Mouse (Mus musculus) kidney, adult 11 months (tissue): Measurements from ENCODE around the gene Cdkn2aipnl.

Experiments used
- DNase-seq: peaks from one replicate; pipeline ENCODE4 v3.0.0; 2022

Cdkn2aipnl gene

GRCm38 (mm10) chr11:51967443-51968401 lies at the start of gene Cdkn2aipnl:
Cdkn2aipnl (plus strand) TSS chr11:51967661.
- DNase-seq = peak; percentile 91

DNA sequence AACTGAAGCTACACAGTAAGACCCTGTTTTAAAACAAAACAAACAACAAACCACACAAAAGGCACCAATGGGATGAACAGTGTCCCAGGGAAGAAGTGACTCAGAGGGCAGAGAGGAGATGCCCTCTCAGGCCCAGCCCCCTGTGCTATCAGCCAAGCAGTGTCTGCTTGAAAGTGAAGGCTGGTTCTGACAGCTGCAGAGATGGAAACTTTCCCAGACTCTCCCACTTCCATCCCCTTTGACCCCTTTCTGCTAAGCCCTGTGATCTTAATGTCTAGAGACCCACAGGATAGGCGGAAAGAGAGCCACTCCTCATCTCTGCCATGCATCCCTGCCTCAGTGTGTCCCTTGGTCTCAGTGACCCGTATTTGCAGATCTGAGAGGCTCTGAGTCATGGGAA lies 49.5 kb upstream of the Cdkn2aipnl start:
- peak; percentile 19 for DNase-seq

DNA sequence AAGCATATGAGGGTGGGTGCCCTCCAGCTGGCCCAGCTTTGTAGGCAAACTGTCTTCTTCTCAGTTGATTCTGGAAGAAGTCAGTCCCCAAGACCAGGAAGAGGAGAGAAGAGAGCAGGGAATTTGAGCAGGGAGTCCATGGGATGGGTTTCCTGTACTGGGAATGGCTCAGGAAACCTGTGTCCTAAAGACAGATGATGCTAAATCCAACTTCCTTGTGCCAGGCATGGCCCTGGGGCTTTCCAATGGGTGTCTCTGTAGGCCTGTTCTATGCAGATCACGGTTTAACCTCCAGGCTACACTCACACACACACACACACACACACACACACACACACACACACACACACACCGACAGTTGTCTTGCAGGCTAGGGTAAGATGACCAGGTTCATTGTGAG lies 48.9 kb upstream of the Cdkn2aipnl start:
- DNase-seq = no peak

- peak; percentile 27 for DNase-seq
Measured at GRCm38 (mm10) chr11:51921355-51922125, 45.9 kb upstream of the Cdkn2aipnl start.

GRCm38 (mm10) chr11:51922421-51922841 lies 45.0 kb upstream of the Cdkn2aipnl start:
- DNase-seq = no peak

DNA sequence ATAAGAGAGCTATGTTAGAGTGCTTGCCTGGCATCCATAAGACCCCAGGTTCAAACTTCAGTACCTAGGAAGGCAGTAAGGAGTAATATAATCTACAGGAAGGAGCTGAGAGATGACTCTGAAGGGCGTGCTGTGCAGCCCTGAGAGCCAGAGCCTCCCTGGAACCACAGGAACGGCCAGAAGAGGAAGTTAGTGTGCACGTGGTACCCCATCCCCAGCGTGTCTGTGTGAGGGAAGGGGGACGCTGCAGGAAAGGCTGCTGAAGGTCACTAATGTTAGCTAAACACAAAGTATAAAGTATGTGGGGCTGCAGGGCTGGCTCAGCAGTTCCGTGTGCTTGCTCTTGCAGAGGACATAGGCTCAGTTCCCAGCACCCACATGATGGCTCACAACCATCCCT lies 41.9 kb upstream of the Cdkn2aipnl start:
- DNase-seq = no peak

- DNase-seq = no peak
Measured at GRCm38 (mm10) chr11:51926385-51926784, 41.1 kb upstream of the Cdkn2aipnl start.

- no peak for DNase-seq
Measured at GRCm38 (mm10) chr11:51927106-51927505, 40.4 kb upstream of the Cdkn2aipnl start.

DNA sequence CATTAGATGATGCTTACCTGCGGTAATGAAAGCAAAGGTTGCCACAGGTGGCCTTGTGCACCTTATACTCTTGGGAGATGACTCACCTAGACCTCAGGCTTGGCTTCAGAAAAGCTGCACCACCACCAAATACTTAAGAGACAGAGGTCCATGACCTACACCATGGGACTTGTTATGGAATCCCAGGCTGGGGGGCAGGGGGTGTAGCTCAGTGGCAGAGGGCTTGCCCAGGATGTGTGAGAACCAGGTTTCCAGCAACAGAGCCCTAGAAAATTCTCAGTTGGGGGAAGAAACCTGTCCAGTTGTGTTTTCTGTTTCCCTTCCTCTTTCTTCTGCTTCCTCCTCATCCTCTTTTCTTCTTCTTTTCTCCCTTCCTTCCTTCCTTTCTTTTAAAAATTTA lies 36.3 kb upstream of the Cdkn2aipnl start:
- DNase-seq = no peak

DNA sequence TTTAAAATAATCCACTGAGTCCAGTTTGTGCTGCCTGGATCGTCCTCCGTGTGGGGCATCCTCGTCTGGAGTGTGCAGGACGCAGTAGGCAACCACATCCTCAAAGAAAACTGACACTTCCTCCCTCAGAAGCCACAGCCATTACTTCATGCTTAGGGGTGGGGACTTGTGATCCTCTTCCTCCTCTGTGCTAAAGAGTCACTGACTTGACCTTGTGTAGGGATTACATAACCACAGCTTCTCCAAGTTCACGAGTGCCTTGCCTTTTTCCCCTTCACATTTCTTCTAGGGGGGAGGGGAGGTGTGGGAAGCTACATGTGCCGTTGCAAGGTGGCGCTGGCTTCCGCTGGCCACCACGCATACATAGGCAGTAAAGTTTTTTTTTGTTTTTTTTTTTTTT lies 35.7 kb upstream of the Cdkn2aipnl start:
- DNase-seq = no peak

DNA sequence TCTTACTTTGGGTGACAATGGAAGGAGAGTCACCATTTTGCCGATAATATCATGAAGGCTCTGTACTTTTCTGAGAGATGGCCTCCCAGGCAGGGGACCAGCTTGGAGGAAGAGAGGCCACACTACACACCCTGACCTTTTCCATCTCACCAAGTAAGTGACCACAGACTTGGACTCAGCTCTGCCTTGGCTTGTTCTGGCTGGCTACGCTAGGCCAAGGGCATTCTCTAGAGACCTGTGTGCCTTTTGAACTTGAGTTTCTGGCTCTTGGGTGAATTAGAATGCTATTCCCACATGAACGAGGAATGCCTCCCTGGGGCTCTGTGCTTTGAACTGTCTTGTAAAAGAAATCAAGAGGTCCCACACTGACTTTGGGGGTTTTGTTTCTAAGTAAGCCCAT lies 33.2 kb upstream of the Cdkn2aipnl start:
- no peak for DNase-seq

GRCm38 (mm10) chr11:51935636-51936434 lies 31.6 kb upstream of the Cdkn2aipnl start:
- no peak for DNase-seq

DNA sequence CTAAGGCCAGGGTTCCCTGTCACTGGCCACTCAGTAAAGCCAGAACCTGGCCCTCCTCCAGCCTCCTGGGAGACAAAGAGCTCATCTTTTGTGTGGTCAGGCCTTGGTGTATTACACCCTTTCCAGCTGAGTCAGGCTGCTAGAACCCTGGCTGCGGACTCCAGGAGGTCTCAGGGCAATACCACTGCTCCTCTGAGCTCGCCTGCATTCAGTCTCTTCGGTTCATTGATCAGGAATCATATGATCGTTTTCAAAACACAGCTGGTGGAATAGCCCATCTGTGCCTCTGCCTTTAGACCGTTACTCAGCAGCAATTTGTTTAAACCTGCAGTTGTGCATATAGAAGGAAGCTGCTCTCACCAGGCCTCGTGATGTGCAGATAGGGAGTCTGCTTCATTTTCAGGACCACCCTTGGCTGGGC lies 30.1 kb upstream of the Cdkn2aipnl start:
- DNase-seq = peak; percentile 60

GRCm38 (mm10) chr11:51938817-51939589 lies 28.5 kb upstream of the Cdkn2aipnl start:
- DNase-seq = no peak

- no peak for DNase-seq
Measured at GRCm38 (mm10) chr11:51939590-51939955, 27.9 kb upstream of the Cdkn2aipnl start.

- peak; percentile 41 for DNase-seq
Measured at GRCm38 (mm10) chr11:51940511-51940955, 26.9 kb upstream of the Cdkn2aipnl start.

DNA sequence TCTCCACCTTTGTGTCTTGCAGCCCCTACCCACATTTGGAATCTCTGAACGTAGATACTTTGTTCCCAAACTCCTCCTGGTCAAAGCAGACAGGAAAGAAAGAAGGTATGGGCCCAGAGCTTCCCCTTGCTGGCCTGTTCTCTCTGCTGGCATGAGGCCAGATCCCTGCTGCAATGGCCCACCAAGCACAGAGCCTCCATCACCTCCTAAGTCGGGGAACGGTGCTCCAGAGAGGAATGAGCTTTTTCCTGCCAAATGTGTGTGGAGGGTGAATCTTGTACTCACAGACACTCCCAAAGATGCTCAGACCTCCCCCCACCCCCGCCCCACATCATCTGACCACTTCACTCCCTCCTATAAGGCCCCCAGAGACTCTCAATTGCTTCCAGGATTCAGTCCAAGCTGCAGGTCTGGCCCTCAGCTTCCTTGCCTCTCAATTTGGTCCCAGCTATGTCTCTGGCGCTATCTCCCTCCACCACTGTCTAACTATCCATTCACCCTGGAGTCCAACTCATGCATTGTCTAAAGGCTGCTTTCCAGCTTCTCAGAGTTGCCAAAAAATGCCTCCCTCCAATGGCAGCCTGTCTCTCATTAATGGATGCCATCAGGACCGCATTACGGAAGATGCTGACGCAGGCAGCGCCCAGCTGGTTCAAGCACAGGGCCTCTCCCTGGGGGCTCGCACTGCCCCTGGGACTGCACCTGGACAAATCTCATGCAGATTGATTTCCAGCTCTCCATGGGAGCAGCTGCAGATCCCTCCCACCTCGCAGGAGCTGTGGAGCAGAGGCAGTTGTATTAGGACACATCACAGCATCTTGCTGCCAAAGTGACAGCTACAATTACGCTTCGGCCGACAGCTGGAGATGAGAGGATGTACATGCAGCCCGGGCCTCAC lies 24.6 kb upstream of the Cdkn2aipnl start:
- no peak for DNase-seq

DNA sequence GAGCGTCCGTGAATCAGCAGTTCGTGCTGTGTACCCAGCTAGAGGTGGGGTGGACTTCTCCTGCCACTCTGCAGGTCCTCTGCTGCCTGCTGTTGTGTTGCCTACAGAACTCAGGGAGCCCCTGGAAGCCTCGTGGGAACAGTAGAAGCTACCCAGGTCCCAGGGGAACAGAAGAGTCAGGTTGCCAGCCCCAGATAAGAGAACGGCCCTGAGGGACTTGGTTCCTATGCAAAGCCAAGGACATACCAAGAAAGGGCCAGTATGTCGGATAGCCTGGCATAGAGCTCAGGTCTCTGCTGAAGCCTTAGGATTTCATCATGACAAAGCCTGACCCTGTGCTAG lies 24.0 kb upstream of the Cdkn2aipnl start:
- DNase-seq = no peak

GRCm38 (mm10) chr11:51944239-51944638 lies 23.2 kb upstream of the Cdkn2aipnl start:
- DNase-seq = no peak

DNA sequence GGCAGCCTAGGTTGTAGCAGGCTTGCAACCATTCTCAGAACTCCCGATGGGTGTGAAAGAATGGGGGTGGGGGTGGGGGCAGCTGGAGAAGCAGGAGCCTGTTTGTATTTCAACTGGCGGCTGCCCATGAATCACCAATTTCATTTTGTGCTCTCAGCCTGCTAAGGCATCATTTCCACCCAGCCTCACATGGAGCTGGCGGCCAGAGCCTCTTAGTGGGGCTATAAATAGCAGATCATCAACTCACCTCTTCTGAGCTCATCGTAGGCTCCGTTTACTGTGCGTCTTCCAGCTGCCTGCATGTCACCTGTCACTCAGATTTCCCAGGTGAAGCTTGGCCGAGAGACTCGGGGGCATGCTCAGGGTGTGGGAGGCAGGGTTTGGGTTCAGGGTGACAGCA lies 21.9 kb upstream of the Cdkn2aipnl start:
- DNase-seq = no peak

GRCm38 (mm10) chr11:51946144-51946543 lies 21.3 kb upstream of the Cdkn2aipnl start:
- DNase-seq = no peak
